23 mouse cellular contexts compared by ENCODE assay signal in genomic region chr16:91434119-91434518, GRCm38 (mm10). TPM values are rescaled to one million over a fixed set of nuclear protein-coding genes. Genes with fewer than 3 reads are reported as not detected.
DNase-seq lines count a peak whose midpoint lies in the region; ATAC-seq and TF ChIP-seq lines count a peak whose summit lies in the region.
"Had no signal": no experiment of that assay in that cellular context is flagged by ENCODE, and none has a peak within 500 bp of the region (broad histone marks: within the 10 kb centered on the region; RNA-seq: fewer than 3 reads in every experiment).

No protein-coding gene starts in this region.

- H3K36me3 ChIP-seq in heart, embryonic 12.5 days: no peaks in the 10 kb centered on the region
- no peaks in the 10 kb centered on the region for H3K36me3 ChIP-seq in heart, embryonic 11.5 days (ENCODE audit: control insufficient read depth, insufficient read depth, low read length)
- H3K36me3 ChIP-seq in CH12.LX (replicated peaks in 1 of 2; ENCODE audit: control insufficient read depth in 1 of 2, insufficient read depth in 1 of 2, low read length in 1 of 2) (peaks cover 0 to 5% of the 10 kb centered on the region in 2 experiments), macrophage (ENCODE audit: inconsistent target) (no peaks in the 10 kb centered on the region)
- H3K36me3 ChIP-seq in liver, embryonic 14.5 days (replicated peaks; ENCODE audit: control insufficient read depth, insufficient read depth, low read depth): no peaks in the 10 kb centered on the region
- H3K36me3 ChIP-seq: embryonic facial prominence, embryonic 12.5 days; forebrain, embryonic 15.5 days; hindbrain, embryonic 10.5 days had no signal

- no peak for TF ChIP-seq EP300 in CH12.LX (IDR thresholded peaks at IDR 0.05; ENCODE audit: low read length)
- TF ChIP-seq EP300 in liver, embryonic 14.5 days (IDR thresholded peaks at IDR 0.05; ENCODE audit: low read depth): no peak

- in situ Hi-C loops in CH12.LX (cut with MboI; ENCODE audit: low pct_ligation_motif_present, low pct_unique_long_range_greater_than_20kb, low sequenced_read_pairs): no loop called here

- H3K9ac ChIP-seq in heart, embryonic 12.5 days: no peak overlapping the region
- no peak overlapping the region for H3K9ac ChIP-seq in heart, embryonic 11.5 days (ENCODE audit: low read depth, low read length)
- H3K9ac ChIP-seq in CH12.LX (ENCODE audit: insufficient read depth, low read depth): no peak overlapping the region
- no peak overlapping the region; the same call in 1 of the 2 replicates for H3K9ac ChIP-seq in liver, embryonic 14.5 days (replicated peaks)
- H3K9ac ChIP-seq: embryonic facial prominence, embryonic 12.5 days; forebrain, embryonic 15.5 days; hindbrain, embryonic 14.5 days had no signal

- H3K4me2 ChIP-seq in heart, embryonic 12.5 days: no peak overlapping the region
- H3K4me2 ChIP-seq in heart, embryonic 11.5 days: no peak overlapping the region
- H3K4me2 ChIP-seq in CH12.LX (ENCODE audit: insufficient read depth, low read depth, poor library complexity, severe bottlenecking): no peak overlapping the region
- H3K4me2 ChIP-seq in liver, embryonic 14.5 days (ENCODE audit: low read depth): no peak overlapping the region
- H3K4me2 ChIP-seq: embryonic facial prominence, embryonic 12.5 days; forebrain, embryonic 15.5 days; hindbrain, embryonic 14.5 days had no signal

- no peaks in the 10 kb centered on the region for H3K79me2 ChIP-seq in CH12.LX (replicated peaks; ENCODE audit: control insufficient read depth, extremely low read depth, insufficient read depth, poor library complexity, severe bottlenecking)
- H3K79me2 ChIP-seq in macrophage (ENCODE audit: inconsistent target): no peaks in the 10 kb centered on the region

- H3K4me3 ChIP-seq in heart, embryonic 12.5 days: no peak overlapping the region
- no peak overlapping the region for H3K4me3 ChIP-seq in heart, embryonic 11.5 days (ENCODE audit: low read depth, low read length)
- H3K4me3 ChIP-seq in CH12.LX (replicated peaks in 1 of 3; ENCODE audit: low read depth in 2 of 3, low read length in 2 of 3, poor library complexity in 1 of 3) (no peak overlapping the region), macrophage (ENCODE audit: inconsistent target) (no peak overlapping the region)
- H3K4me3 ChIP-seq in liver, embryonic 14.5 days (ENCODE audit: insufficient read depth in 1 of 2, low read depth in 2 of 2, low read length in 2 of 2): no peak overlapping the region
- H3K4me3 ChIP-seq: embryonic facial prominence, embryonic 12.5 days; forebrain, embryonic 15.5 days; hindbrain, embryonic 10.5 days had no signal

- WGBS in heart, embryonic 12.5 days: 26% methylated on average over 3 of the region's 3 CpGs
- 36% methylated on average over 3 of the region's 3 CpGs for WGBS in heart, embryonic 11.5 days (ENCODE audit: insufficient replicate concordance)
- WGBS in liver, embryonic 14.5 days (ENCODE audit: insufficient replicate concordance): 43% methylated on average over 3 of the region's 3 CpGs
- WGBS in macrophage (ENCODE audit: missing documents): 100% methylated on average over 3 of the region's 3 CpGs

- H3K27ac ChIP-seq in heart, embryonic 12.5 days (ENCODE audit: poor library complexity, severe bottlenecking): no peak overlapping the region
- H3K27ac ChIP-seq in heart, embryonic 11.5 days (ENCODE audit: low read depth, low read length): no peak overlapping the region
- H3K27ac ChIP-seq in CH12.LX (ENCODE audit: insufficient read depth, low read depth): peak overlapping the region; percentile 43; the same call in 1 of the 2 replicates
- peak overlapping the region; percentile 51; the same call in 1 of the 2 replicates for H3K27ac ChIP-seq in liver, embryonic 14.5 days
- H3K27ac ChIP-seq in macrophage: peak overlapping the region; percentile 36
- H3K27ac ChIP-seq: embryonic facial prominence, embryonic 12.5 days; forebrain, embryonic 15.5 days; hindbrain, embryonic 10.5 days; hindbrain, embryonic 14.5 days had no signal

- dilution Hi-C loops in CH12.LX (cut with MboI; ENCODE audit: extremely low pct_ligation_motif_present, extremely low pct_unique_long_range_greater_than_20kb, low sequenced_read_pairs): no loop called here

- no peaks in the 10 kb centered on the region for H3K27me3 ChIP-seq in heart, embryonic 12.5 days (replicated peaks)
- H3K27me3 ChIP-seq in heart, embryonic 11.5 days (ENCODE audit: control insufficient read depth, insufficient read depth, low read length): no peaks in the 10 kb centered on the region
- H3K27me3 ChIP-seq in CH12.LX (replicated peaks): no peaks in the 10 kb centered on the region
- no peaks in the 10 kb centered on the region for H3K27me3 ChIP-seq in liver, embryonic 14.5 days (ENCODE audit: control insufficient read depth, insufficient read depth, low read length)
- H3K27me3 ChIP-seq: embryonic facial prominence, embryonic 12.5 days; forebrain, embryonic 15.5 days had no signal

- DNase-seq in CH12.LX (ENCODE audit: extremely low read depth): no peak
- DNase-seq in liver, embryonic 14.5 days (ENCODE audit: low read depth in 3 of 3, low spot score in 3 of 3): no peak
- no peak for DNase-seq in left cerebral cortex, adult 11 months (ENCODE audit: low spot score)
- DNase-seq in left cerebral cortex, postnatal 36 days (ENCODE audit: low spot score in 2 of 2): no peak
- DNase-seq: adrenal gland, postnatal 14 days; cerebellum, adult 11-12 months; cerebellum, adult 9-10 months; cerebellum, postnatal 25 days; gastrocnemius, postnatal 10 days had no signal

- peaks cover 6% of the 10 kb centered on the region; the same call in 1 of the 2 replicates for H3K9me3 ChIP-seq in heart, embryonic 12.5 days (replicated peaks)
- 0 out of 2 replicates have a peak, but pooled peaks cover under 1% of the 10 kb centered on the region for H3K9me3 ChIP-seq in heart, embryonic 11.5 days (replicated peaks; ENCODE audit: control insufficient read depth, low read length)
- peaks cover 13% of the 10 kb centered on the region for H3K9me3 ChIP-seq in CH12.LX (replicated peaks; ENCODE audit: low read length)
- no peaks in the 10 kb centered on the region for H3K9me3 ChIP-seq in liver, embryonic 14.5 days (ENCODE audit: control insufficient read depth, low read length)
- H3K9me3 ChIP-seq: embryonic facial prominence, embryonic 12.5 days; forebrain, embryonic 15.5 days; hindbrain, embryonic 10.5 days had no signal

- TF ChIP-seq POLR2A in CH12.LX (IDR thresholded peaks at IDR 0.05; ENCODE audit: low read depth, low read length): no peak

- ATAC-seq in heart, embryonic 12.5 days (ENCODE audit: insufficient number of reproducible peaks, low FRiP score): 0 out of 2 replicates have a peak, but pooled peaks have one; percentile 54
- no peak for ATAC-seq in heart, embryonic 11.5 days (replicated peaks; ENCODE audit: insufficient number of reproducible peaks, low FRiP score, low TSS enrichment)
- ATAC-seq in liver, embryonic 14.5 days (ENCODE audit: insufficient read depth): no peak
- ATAC-seq: forebrain, embryonic 15.5 days had no signal

- H3K4me1 ChIP-seq in heart, embryonic 12.5 days (replicated peaks): peaks cover 13% of the 10 kb centered on the region
- 0 out of 2 replicates have a peak, but pooled peaks cover 2% of the 10 kb centered on the region for H3K4me1 ChIP-seq in heart, embryonic 11.5 days (ENCODE audit: control insufficient read depth, insufficient read depth, low read length)
- peaks cover 31 to 47% of the 10 kb centered on the region in 2 experiments for H3K4me1 ChIP-seq in CH12.LX (ENCODE audit: control insufficient read depth in 1 of 2, insufficient read depth in 2 of 2)
- peaks cover 24 to 40% of the 10 kb centered on the region in 2 experiments for H3K4me1 ChIP-seq in liver, embryonic 14.5 days (replicated peaks; ENCODE audit: control insufficient read depth in 2 of 2, insufficient read depth in 2 of 2, low read length in 1 of 2)
- H3K4me1 ChIP-seq: forebrain, embryonic 15.5 days had no signal

- TF ChIP-seq RAD21 in CH12.LX (IDR thresholded peaks at IDR 0.05; ENCODE audit: low read depth, low read length): no peak

- TF ChIP-seq CTCF in CH12.LX (conservative IDR thresholded peaks at IDR 0.05 in 1 of 2, IDR thresholded peaks at IDR 0.05 in 1 of 2; ENCODE audit: low read depth in 2 of 2, low read length in 2 of 2): no peak
- TF ChIP-seq CTCF in liver, embryonic 14.5 days (IDR thresholded peaks at IDR 0.05; ENCODE audit: low read depth): no peak

- intact Hi-C loops in left cerebral cortex, postnatal 36 days (cut with DNase I): no loop called here

RNA-seq across cellular contexts. Expression of gene Il10rb, which starts 28.2 kb away (rescaled TPM):
- 40.1 and 42.6 TPM in 2 replicates for polyA plus RNA-seq in heart, embryonic 12.5 days (2016; fragmentation: Nextera tagmentation; extraction: Ambion mirVana)
- polyA plus RNA-seq in heart, embryonic 11.5 days (2014; fragmentation: Nextera tagmentation; extraction: Ambion mirVana): 38.6 and 46.9 TPM in 2 replicates
- total RNA-seq in CH12.LX (2012; rRNA removed) (27.5 and 32.1 TPM in 2 replicates), CH12.LX (2014; rRNA removed) (34.8 and 36.1 TPM in 2 replicates)
- polyA plus RNA-seq in CH12.LX (2012; ENCODE audit: insufficient read length, low read depth) (35.6 and 37.9 TPM in 2 replicates), macrophage (2018) (357 to 533 TPM (median 380 TPM) in 3 replicates)
- polyA plus RNA-seq in liver, embryonic 14.5 days (2012; rRNA removed): 12.4 and 12.7 TPM in 2 replicates
- 24.9 and 28.7 TPM in 2 replicates for polyA plus RNA-seq in liver, embryonic 14.5 days (2014; fragmentation: Nextera tagmentation; extraction: Ambion mirVana)
- 100 to 1,000 TPM; 195 to 513 (median 266) TPM for total RNA-seq in macrophage (2018; cell fraction: chromatin; rRNA removed)
- total RNA-seq in macrophage (2018; cell fraction: cytosol; rRNA removed): 100 to 1,000 TPM; 302 to 435 (median 372) TPM
- 100 to 1,000 TPM; 321 to 683 (median 404) TPM for total RNA-seq in macrophage (2018; cell fraction: nucleus; rRNA removed)
- 10 to 100 TPM in 1 of 2 experiments, 1 to 10 TPM in 1; 9.4 to 10.2 TPM for total RNA-seq in left cerebral cortex, postnatal 36 days (2021)

RNA-seq across cellular contexts. Expression of gene Gm21970, which starts 42.6 kb away (rescaled TPM):
- not detected in 2 replicates for polyA plus RNA-seq in heart, embryonic 12.5 days (2016; fragmentation: Nextera tagmentation; extraction: Ambion mirVana)
- not detected in 2 replicates for polyA plus RNA-seq in heart, embryonic 11.5 days (2014; fragmentation: Nextera tagmentation; extraction: Ambion mirVana)
- not detected in 2 replicates for total RNA-seq in CH12.LX (2012; rRNA removed)
- not detected in 2 replicates for total RNA-seq in CH12.LX (2014; rRNA removed)
- not detected in 2 replicates for polyA plus RNA-seq in CH12.LX (2012; ENCODE audit: insufficient read length, low read depth)
- 0.04 and 0.14 TPM in 2 replicates for polyA plus RNA-seq in liver, embryonic 14.5 days (2012; rRNA removed)
- 0.67 TPM in 1 of 2 replicates, not detected in the other for polyA plus RNA-seq in liver, embryonic 14.5 days (2014; fragmentation: Nextera tagmentation; extraction: Ambion mirVana)
- total RNA-seq in macrophage (2018; cell fraction: chromatin; rRNA removed): not detected
- under 1 TPM in 8 of 26 experiments, not detected in 18; 0.23 to 0.80 (median 0.37) TPM for total RNA-seq in macrophage (2018; cell fraction: cytosol; rRNA removed)
- total RNA-seq in macrophage (2018; cell fraction: nucleus; rRNA removed): 1 to 10 TPM in 1 of 26 experiments, not detected in 25; 1.6 TPM
- not detected in 3 replicates for polyA plus RNA-seq in macrophage (2018)
- not detected for total RNA-seq in left cerebral cortex, postnatal 36 days (2021)
- total RNA-seq: adrenal gland, adult 18-20 months; ES-E14; gastrocnemius, postnatal 10 days; gastrocnemius, postnatal 4 days; heart, adult 8-10 months; heart, postnatal 25 days had no signal
- polyA plus RNA-seq: cortical plate, adult 2 months; embryonic facial prominence, embryonic 12.5 days; forebrain, embryonic 15.5 days; heart, embryonic 16.5 days; hindbrain, embryonic 10.5 days; hindbrain, embryonic 14.5 days had no signal

RNA-seq across cellular contexts. Expression of gene Ifnar1, which starts 50.9 kb away (rescaled TPM):
- 40.0 and 40.1 TPM in 2 replicates for polyA plus RNA-seq in heart, embryonic 12.5 days (2016; fragmentation: Nextera tagmentation; extraction: Ambion mirVana)
- 37.1 and 38.6 TPM in 2 replicates for polyA plus RNA-seq in heart, embryonic 11.5 days (2014; fragmentation: Nextera tagmentation; extraction: Ambion mirVana)
- 32.1 and 32.8 TPM in 2 replicates for total RNA-seq in CH12.LX (2012; rRNA removed)
- 34.9 and 40.3 TPM in 2 replicates for total RNA-seq in CH12.LX (2014; rRNA removed)
- polyA plus RNA-seq in CH12.LX (2012; ENCODE audit: insufficient read length, low read depth): 40.1 and 49.4 TPM in 2 replicates
- polyA plus RNA-seq in liver, embryonic 14.5 days (2012; rRNA removed): 9.3 and 11.6 TPM in 2 replicates
- polyA plus RNA-seq in liver, embryonic 14.5 days (2014; fragmentation: Nextera tagmentation; extraction: Ambion mirVana): 15.4 and 16.2 TPM in 2 replicates
- 100 to 1,000 TPM; 157 to 461 (median 270) TPM for total RNA-seq in macrophage (2018; cell fraction: chromatin; rRNA removed)
- 100 to 1,000 TPM in 4 of 26 experiments, 10 to 100 TPM in 22; 61.9 to 145 (median 84.6) TPM for total RNA-seq in macrophage (2018; cell fraction: cytosol; rRNA removed)
- 100 to 1,000 TPM; 208 to 496 (median 273) TPM for total RNA-seq in macrophage (2018; cell fraction: nucleus; rRNA removed)
- polyA plus RNA-seq in macrophage (2018): 64.7 to 104 TPM (median 89.0 TPM) in 3 replicates
- total RNA-seq in left cerebral cortex, postnatal 36 days (2021): 10 to 100 TPM; 54.3 to 54.5 TPM

Comparison
In these comparisons a context has a peak if more than half of its experiments do, and no peak if none do; other contexts are left out.
1. H3K27ac ChIP-seq: peak in CH12.LX (single experiment), liver, embryonic 14.5 days (single experiment) and macrophage (single experiment); none in heart, embryonic 12.5 days (single experiment) and heart, embryonic 11.5 days (single experiment).